Mouse (Mus musculus) cortical plate, adult 2 months (tissue): Measurements from ENCODE around the gene Taf1a.

Source experiments
- CTCF ChIP-seq: fragments of 200-500 bp; IDR thresholded peaks from 2 replicates; pipeline ENCODE4 v1.5.1; 2011; ENCODE audit warnings: mild to moderate bottlenecking, control low read depth, low read length; ENCODE audit not compliant: insufficient read depth; ENCODE audit errors: extremely low read depth
- POLR2A ChIP-seq: fragments of 200-500 bp; IDR thresholded peaks from 2 replicates; pipeline ENCODE4 v1.6.1; 2011; ENCODE audit warnings: mild to moderate bottlenecking, low read length, control low read depth; ENCODE audit not compliant: insufficient read depth; ENCODE audit errors: extremely low read depth

- no peak for TF ChIP-seq POLR2A
- no peak for TF ChIP-seq CTCF
Measured at GRCm38 (mm10) chr1:183434918-183435317, 46.1 kb downstream of the Taf1a start.
